Mouse (Mus musculus): ENCODE data around the gene Btg1. TPM values are rescaled to one million over a fixed set of nuclear protein-coding genes. Genes with fewer than 3 reads are reported as not detected.

Gene Btg1
- total RNA-seq, 2 experiments from 2014 or later: 73.5 to 81.5 TPM

- no peak for DNase-seq
Observed at GRCm38 (mm10) chr10:96616001-96616708, 651 bp upstream of the Btg1 start.

- peak; percentile 60 for DNase-seq
Observed at GRCm38 (mm10) chr10:96617221-96617950, 580 bp downstream of the Btg1 start.

- DNase-seq: peak; percentile 85
Observed at GRCm38 (mm10) chr10:96617951-96618575, 1.3 kb downstream of the Btg1 start.

- no peak for DNase-seq
Observed at GRCm38 (mm10) chr10:96619951-96620889, 3.4 kb downstream of the Btg1 start.

- peak; percentile 36 for DNase-seq
Observed at GRCm38 (mm10) chr10:96620890-96621271, 4.1 kb downstream of the Btg1 start.

- no peak for DNase-seq
Observed at GRCm38 (mm10) chr10:96621361-96621945, 4.6 kb downstream of the Btg1 start.

- no peak for DNase-seq
Observed at GRCm38 (mm10) chr10:96621980-96622645, 5.3 kb downstream of the Btg1 start.

- no peak for DNase-seq
Observed at GRCm38 (mm10) chr10:96622761-96623632, 6.2 kb downstream of the Btg1 start.

- DNase-seq: no peak
Observed at GRCm38 (mm10) chr10:96623633-96624195, 6.9 kb downstream of the Btg1 start.

- DNase-seq: no peak
Observed at GRCm38 (mm10) chr10:96624406-96624805, 7.6 kb downstream of the Btg1 start.

GRCm38 (mm10) chr10:96625061-96625460, 8.3 kb downstream of the Btg1 start:
- DNase-seq: no peak

- DNase-seq: no peak
Observed at GRCm38 (mm10) chr10:96625682-96626081, 8.9 kb downstream of the Btg1 start.

- no peak for DNase-seq
Observed at GRCm38 (mm10) chr10:96626120-96626750, 9.4 kb downstream of the Btg1 start.

GRCm38 (mm10) chr10:96627332-96627731, 10.5 kb downstream of the Btg1 start:
- no peak for DNase-seq

- DNase-seq: no peak
Observed at GRCm38 (mm10) chr10:96628100-96628912, 11.5 kb downstream of the Btg1 start.

GRCm38 (mm10) chr10:96628913-96629199, 12.1 kb downstream of the Btg1 start:
- no peak for DNase-seq

GRCm38 (mm10) chr10:96630110-96630509, 13.3 kb downstream of the Btg1 start:
- no peak for DNase-seq

GRCm38 (mm10) chr10:96631066-96631711, 14.4 kb downstream of the Btg1 start:
- DNase-seq: no peak
